Mouse (Mus musculus): ENCODE measurements at regions not wholly inside any gene's neighbourhood (a gene's known extent, or its start where the extent isn't known, plus 50 kb on each side); places are given as distances from the start of the nearest gene placed in this dataset.

DNA sequence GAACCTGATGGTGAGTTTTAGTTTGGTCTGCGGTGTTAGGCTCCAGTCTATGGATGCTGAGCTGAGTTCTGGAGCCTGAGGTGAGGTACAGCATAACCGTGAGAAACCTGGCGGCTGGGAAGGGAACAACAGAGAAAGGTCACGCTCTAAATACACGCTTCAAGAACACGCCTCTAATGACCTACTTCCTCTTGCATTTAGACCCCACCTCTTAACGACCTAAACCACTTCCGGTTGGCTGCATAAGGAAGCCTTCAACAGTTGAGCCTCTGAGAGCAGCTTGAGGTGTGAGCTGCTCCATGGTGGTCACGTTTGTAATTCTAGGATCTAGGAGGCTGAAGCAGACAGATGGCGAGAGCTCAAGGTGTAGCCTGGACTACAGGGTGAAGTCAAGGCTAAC lies 175.8 kb downstream of the Zfp365 start:
- DNase-seq (ENCODE audit: low read depth, low spot score) = no peak

DNA sequence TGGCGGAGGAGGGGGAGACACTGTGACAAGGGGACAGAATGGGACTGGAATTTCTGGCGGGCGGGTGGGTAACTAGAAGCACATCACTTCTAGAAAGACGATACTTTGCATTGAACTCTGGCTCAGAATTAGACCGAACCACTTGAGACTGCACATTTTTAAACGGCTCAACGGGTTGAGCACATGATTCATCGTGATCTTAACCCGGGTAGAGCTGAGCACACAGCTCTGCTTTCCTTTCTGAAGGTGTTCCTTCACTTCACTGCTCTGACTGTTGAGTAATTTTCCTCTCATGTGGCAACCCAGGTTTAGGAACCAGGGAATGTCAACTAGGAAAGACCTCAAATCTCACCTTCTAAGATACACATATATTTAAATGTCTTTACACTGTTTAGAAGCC lies 180.9 kb downstream of the Zfp365 start:
- DNase-seq (ENCODE audit: low read depth, low spot score) = no peak

DNA sequence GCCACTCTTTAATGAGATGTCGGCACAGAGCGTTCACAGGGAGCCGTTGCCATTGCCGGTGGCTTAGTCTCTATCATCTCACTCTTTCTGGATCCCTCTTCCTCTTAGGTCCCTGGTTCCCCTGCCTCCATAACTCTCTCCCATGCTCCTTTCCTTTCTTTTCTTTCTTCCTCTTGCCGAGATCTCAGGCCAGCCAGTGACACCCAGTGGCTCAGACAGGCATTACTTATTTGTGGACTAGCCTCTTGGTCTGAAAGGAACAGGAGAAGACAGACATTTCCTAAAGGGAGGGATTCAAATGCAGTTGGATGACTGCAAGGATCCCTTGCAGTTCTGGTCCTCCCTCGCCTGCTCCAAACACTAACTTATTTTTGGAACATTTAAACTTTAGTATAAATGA lies 180.5 kb upstream of the Ado start:
- peak; percentile 34 for DNase-seq (ENCODE audit: low read depth, low spot score)

DNA sequence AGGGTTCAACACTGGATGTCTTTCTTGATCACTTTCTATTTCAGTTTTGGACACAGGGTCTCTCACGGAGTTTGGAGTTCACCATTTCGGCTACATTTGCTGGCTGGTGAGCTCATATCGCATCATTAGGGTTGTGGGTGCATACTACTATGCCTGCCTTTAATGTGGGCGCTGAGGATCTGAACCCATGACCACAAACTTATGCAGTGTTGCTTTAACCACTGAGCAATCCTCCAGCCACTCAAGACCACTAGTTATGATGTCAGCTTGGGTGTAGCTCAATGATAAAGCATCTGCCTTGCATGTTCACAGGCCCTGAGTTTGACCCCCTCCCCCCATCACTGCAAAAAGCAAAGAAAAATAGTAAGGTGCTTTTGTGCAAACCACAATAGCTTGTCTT lies 178.8 kb upstream of the Ado start:
- no peak for DNase-seq (ENCODE audit: low read depth, low spot score)

DNA sequence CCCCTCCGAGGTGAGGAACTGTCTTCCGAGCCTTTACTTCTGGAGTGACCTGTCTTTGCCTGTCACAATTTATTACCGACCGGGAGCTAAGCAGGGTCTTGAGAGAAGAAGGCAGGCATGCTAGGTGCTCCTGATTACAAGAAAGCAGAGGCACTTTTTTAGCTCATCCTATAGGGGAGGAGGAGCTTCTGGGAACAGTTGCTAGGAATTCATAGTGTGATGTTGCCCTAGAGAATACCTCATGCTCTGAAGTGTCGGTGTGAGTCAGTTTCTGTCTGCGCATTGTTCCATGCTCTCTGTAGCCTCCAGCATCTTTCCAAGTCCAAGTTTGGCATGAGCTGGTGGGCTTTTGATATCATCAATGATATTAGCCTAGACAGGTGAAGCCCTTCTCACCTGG lies 178.0 kb upstream of the Ado start:
- no peak for DNase-seq (ENCODE audit: low read depth, low spot score)

DNA sequence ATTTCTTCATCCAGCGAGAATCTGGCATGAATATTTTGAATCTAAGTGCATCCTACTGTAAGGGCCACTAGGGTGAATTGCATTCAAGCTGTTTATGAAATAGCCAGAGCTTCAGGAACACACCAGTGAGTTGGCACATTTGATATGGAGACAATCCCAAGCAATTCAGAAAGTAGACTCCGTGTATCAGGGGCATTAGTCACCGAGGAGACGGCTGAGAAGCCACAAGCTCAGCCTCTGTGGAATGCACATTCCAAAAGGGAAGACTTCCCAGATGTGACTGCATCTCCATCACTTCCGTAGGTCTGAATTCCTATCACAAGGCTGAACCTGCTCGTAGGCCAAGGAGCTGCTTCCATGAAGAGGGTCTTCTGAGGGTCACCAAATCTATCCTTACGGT lies 177.6 kb upstream of the Ado start:
- no peak for DNase-seq (ENCODE audit: low read depth, low spot score)

DNA sequence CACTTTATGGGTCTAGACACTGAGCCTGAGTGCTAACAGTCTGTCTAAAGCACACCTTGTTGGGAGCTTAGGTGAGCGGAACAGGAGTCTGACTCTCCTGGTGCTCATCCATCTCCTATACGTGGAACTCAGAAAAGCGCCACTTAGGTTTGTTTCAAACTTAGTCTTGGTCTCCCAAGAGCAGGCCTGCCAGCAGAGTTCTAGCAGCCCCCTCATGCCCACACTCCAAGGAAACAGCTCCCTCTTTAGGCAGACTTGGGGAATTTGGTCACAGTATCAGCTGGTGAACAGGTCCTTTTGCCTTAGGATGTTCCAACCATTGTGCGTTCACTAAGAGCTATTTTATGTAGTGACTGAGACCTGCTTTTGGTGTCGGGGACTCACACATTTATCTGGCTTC lies 173.0 kb upstream of the Ado start:
- peak; percentile 35 for DNase-seq (ENCODE audit: low read depth, low spot score)

DNA sequence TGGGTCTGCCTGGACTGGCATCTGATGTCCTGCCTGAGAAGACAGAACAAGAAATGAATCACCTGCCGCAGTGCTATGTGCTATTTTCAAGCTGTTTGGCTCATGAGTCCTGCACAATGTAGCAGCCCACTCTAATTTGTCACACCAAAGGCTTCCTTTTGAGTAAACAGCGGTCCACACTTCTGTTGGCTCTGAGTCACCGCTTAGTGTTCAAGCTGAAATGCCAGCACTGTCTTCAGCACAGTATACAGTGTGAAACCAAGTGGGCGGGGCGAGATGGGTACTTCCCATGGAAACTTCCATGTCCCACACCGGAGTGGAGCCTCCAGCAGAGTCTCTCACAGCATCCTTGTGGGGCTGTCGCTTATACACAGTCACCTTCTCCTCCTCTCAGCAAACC lies 168.8 kb upstream of the Ado start:
- no peak for DNase-seq (ENCODE audit: low read depth, low spot score)

DNA sequence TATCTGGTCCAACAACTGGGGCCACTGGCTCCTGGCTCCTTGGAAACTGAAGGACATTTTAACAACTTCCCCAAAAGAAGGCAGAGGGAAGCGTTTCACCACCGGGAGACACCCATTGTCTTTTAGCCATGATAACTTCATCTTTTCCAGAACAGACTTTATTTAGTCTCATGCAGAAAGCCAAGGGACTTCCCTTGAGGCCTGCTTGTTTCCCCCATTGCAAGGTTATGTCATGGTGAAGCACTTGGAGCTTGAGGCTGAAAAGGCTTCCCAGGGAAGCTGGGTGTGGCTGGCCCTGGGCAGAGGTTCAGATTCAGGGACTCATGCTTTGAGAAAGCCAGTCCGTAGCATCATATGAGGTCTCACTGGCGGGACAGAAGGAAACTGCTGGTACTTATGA lies 166.3 kb upstream of the Ado start:
- no peak for DNase-seq (ENCODE audit: low read depth, low spot score)

DNA sequence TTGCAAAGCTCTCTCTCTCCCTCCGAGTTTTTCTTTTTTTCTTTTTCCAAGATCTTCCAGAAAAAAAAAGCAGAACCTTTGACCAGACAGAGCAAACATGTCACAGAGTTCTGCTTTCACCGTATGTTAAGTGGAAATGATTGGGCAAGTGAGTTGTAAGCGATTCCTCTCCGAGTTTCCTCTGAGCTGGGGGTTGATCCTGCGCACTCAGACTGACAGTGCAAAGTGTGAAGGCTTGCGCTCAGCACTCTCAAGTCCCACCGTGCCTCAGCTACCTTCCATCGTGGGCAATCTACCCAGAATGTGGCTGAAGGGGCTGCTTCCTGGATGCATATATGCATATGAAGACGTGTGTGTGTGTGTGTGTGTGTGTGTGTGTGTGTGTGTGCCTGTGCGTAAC lies 164.3 kb upstream of the Ado start:
- no peak for DNase-seq (ENCODE audit: low read depth, low spot score)

DNA sequence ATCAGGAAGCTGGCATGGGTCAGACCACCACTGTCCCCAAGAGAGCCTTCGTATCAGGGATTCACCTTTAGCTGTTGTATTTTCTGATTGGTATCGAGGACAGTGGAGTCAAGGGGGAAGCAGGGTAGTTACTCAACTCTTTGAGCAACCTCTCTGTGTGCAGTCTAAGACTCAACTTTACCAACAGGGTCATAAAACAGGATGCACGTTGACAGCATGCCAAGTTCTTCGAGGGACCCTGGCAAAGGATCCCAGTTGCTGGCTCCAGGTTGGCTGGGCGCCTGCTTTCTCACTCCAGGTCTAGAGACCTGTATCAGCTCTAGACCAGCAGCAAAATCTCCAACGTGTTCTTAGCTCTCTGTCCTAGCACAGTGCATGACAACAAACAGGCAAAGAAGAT lies 163.9 kb upstream of the Ado start:
- DNase-seq (ENCODE audit: low read depth, low spot score) = no peak

DNA sequence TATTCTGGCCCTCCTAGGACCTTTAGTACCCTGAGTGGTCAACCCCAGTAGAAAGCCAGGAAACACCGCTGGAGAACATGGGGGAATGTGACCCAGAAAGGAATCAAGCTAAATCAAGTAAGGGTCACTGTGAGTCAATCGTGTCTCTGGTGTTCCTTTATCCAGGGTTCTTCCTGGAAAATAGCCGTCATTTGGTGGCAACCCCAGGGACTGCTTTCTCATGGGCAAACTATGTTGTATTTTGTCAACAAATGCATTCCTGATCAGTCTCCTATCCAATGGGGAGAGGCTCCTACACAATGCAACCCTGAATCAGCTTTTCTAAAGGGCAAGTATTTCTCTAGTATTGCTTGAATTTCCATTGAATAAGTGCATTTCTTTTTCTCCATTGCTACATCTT lies 163.2 kb upstream of the Ado start:
- DNase-seq (ENCODE audit: low read depth, low spot score) = no peak

DNA sequence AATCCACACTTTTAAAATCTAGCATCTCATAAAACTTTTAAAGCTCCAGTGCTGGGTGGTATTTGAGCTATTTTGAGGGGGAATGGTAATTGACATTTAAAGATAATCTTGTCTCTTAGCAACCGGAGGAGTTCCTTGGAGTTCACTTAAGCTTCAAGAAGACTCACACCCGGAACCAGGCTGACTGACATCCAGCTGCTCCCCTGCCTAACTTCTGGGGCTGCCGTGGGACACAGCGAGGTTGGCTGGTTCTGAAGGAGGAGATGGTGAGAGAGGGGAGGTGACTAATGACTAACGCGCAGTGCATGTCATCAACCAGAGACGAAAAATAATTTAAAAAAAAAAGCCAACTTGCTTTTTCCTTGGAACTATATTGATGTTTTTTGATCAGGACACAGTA lies 157.7 kb upstream of the Ado start:
- no peak for DNase-seq (ENCODE audit: low read depth, low spot score)

DNA sequence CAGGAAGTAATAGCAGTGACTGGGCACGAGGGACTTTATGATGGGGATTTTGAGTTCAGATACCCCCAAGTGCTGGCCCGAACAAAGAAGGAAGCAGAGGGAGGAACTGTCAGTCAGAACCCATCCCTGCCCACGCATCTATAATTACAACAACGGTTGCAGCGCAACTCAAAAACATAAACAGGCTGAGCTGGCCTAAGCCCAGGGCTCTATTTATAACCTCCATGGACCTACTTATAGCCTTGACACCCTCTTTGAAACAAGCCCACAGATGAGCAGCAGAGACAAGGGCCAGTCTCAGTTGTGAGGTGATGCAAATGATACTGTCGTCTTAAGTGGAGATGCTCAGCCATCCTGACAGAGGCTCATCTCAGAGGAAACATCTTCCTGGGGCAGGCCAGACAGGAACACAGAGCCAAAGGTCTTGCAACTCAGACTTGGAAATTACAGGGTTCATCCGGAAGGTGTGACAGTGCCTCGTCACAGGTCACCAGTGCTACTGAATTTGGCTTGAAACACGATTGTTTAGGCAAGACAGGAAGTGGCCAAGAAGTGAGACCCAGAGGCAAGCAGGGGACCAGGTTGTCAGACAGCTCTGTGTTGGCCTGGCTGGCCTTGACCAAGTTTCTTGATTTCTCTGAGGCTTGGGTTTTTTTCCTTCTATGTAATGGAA lies 154.2 kb upstream of the Ado start:
- DNase-seq (ENCODE audit: low read depth, low spot score) = no peak

DNA sequence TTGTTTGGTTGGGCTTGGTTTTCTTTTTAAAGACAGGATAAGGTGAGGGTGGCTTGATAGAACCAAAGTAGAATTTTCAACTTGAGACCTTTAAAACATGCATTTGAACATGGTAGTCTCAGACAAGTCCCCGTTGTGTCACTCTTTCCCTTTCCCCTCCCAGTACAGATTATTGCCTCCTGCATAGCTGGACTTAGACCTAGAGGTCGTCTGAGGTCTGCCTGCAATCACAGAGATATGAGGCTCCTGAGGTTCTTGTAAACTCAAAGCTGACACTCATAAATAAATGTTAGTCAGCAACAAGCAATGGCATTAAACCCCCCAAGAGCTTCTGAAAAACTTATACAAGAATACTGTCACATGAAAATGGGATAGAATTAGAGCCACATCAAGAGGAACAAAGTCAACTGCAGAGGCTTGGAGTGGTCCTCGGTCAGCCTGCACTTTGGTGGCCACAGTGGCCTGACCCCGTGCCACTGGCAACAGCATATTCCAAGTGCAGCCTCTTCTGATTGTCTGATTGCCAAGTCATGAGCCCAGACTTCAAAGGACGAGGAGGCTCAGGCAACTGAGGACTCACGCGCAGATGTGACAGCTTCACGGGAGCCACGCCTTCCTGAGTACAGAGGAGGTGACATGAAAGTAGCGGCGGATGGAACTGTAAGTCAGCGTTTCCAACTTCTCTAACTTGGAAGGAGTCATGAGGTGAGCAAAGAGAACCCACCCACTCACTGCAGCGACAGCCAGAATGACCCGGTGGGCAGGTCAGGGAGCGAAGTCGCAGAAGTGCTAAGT lies 148.8 kb upstream of the Ado start:
- DNase-seq (ENCODE audit: low read depth, low spot score) = no peak

DNA sequence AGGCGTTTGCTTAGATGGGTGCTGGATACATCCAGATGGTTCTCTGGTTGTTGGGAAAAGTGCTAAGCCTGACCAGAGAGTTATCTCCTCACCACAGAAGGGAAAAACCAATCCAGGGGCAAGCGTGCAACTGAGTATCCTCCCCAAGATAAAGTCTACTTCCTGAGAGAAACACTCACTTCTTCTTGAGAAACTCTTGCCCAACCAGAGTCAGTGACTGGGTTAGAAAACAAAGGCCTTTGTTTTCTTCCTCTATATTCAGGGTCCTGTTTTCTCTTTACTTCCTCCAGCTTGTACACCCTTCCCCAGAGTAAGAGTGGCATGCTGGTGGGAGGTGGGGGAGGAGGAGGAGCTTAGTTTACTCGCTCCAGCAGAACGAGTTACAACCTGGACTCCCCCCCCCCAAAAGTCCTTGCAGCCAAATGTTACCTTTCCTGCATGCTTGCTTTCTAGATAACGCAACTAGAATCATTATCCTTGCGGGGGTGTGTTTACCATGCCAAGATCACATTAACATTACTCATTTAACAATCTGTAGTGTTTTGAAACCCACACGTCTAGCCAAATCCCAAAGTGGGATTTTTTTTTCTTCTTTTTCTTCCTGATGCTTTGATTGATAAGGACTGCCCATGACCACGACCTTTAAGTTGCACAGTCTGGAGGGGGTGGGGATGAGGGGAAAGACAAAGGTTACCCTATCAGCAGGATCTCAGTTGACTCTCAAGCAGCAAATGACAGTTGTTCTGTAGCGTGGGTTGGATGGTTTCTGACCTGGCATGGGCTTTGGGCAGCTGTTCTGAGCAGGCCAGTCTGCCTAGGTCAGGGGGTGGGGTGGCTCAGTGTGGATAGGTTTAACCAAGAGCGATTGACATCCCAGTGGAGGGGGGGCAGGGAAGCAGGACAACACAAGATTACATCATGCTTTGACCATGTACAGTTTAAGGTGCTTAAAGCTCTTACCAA lies 147.4 kb upstream of the Ado start:
- no peak for DNase-seq (ENCODE audit: low read depth, low spot score)

DNA sequence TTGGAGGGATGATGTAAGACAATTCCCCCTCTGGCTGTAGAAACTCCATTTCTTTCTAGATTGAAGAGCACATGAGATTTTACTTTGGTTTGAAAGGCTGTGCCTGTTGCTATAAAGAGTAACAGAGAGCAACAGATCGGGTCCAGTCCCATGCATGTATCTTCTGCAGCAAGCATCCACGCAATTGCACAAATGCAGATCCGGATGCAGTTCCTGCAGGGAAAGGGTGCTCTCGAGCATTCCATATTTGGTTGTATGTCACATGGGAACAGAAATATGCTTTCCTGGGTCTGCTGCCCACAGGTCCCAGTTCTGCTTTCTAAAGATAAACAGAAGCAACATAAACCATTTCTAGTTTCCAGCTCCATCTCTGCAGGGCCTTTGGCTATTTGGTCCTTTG lies 146.0 kb upstream of the Ado start:
- DNase-seq (ENCODE audit: low read depth, low spot score) = no peak

DNA sequence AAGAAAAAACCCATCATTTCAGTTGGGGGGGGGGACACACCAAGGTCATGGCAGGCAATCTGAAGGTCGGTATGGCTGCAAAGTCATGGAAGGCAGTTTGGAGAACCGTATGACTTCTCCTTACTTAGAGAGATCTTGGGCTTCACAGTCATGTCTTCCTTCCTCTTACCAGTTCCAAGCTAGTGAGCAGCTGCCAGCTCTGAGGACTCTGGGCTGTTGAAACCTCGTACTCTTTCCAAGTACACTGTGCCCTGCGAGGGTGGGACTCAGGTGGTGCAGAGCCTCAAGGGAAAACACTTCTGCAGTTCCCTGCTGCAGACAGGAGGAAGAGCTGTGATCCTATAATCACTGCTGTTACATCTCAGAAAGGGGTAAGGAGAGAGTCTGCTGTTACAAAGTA lies 144.8 kb upstream of the Ado start:
- no peak for DNase-seq (ENCODE audit: low read depth, low spot score)

DNA sequence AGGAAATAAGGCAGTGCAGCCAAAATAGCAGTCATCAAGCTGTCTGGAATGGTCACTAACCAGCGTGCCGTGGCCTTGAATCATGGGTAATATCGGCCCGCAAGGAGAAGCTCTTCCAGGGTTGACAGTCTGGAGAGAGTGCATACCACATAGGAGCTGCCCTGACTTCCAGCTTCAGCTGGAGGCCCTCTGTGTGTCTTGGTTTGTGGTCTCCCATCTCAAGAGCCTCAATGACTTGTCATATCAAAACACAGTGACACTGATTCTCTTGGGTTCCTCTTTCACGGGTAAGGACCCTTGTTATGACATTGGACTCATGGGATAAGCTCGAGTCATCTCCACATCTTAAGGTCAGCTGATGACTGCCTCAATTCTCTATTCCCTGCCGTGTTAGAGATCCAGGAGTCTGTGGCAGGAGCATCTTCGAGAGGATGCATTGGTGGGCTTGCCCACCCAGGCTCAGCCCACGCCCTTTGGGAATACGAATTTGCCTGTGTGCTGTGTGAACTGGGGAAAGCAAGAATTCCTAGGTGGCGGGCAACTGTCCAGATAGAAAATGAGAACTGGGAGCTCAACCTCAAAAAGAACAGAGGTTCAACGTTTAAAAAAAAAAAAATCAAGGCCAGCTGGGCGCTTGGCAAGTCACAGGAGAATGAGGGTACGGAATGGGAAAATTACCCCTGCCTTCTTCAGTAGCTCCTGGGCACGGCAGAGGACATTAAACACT lies 141.4 kb upstream of the Ado start:
- DNase-seq (ENCODE audit: low read depth, low spot score) = no peak

DNA sequence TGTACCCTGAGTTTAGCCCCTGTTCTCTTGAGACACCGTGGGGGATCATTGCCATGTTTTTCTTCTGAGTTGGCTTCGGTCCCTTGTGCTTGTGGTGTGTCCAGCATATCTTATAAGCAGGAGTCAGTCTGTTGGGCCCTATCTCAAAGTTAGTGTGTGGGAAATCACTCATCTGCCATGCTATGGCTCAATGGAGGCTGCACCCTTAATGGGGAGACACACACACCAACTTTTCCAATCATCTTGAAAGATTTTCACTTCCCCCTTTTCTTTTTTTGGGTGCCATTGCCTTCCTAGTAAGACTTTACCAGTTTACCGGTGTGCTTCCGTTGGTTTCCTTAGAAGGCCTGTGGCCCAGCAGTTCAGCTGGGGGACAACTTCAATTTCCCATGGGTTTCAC lies 130.6 kb upstream of the Ado start:
- no peak for DNase-seq (ENCODE audit: low read depth, low spot score)

DNA sequence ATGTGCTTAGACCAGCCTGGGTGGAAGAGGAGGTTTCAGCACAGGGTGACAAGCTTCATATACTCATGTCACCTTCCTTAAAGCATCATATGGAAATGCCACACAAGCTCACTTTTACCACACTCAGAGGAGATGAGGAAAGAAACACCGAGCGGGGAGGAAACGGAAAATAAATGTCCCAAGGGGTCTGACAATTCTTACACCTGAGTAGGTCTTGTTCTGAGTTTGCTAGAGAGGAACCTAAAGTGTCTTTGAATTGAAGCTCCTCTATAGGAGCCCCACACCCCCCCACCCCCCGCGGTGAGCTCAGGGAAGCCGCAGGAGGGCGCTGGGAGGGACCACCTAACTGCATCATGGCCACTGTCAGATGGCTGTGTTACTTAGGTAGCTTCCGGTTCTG lies 124.7 kb upstream of the Ado start:
- DNase-seq (ENCODE audit: low read depth, low spot score) = no peak

DNA sequence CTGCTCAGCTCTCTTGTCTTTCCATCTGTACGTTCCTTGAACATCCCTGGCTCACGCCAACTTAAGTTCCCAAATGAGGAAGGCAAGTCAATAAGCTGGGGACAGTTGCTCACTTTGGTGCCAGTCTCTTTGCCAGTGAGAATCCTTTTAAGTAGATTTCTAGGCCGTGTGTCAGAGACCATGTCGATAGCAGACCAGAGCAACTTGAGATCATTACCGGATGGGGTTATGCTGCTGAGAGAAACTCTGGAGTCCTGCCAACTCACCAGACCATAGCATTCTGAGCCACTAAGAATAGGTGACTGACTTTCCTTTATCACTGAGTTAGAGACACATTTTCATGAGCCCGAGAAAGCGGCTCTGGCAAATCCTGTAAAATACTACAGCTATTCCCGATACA lies 123.5 kb upstream of the Ado start:
- DNase-seq (ENCODE audit: low read depth, low spot score) = no peak

Measured in forelimb bud, embryonic 11.5 days (tissue).